Mouse (Mus musculus) heart, postnatal 14 days (tissue): Measurements from ENCODE around the gene Wscd2. TPM values are rescaled to one million over a fixed set of nuclear protein-coding genes. Genes with fewer than 3 reads are reported as not detected.

Experiments used
- DNase-seq, 2 experiments: peaks; one replicate each; pipeline ENCODE4 v3.0.0; 2021 to 2022
- intact Hi-C: fragments of 180-260 bp; cut with DNase I; formaldehyde crosslinking; loops from one replicate; pipeline ENCODE4 v1.15.1; 2025
- long read RNA-seq, 2 experiments: library from polyadenylated mRNA; stranded (forward); transcript quantifications; one replicate each; pipeline ENCODE4 v2.0.0; 2021
- total RNA-seq, 2 experiments: library from RNA; stranded (reverse); gene quantifications; 2 replicates each; pipeline ENCODE4 v1.2.3; 2021

Wscd2 gene
- under 1 TPM; 0.36 to 0.49 TPM for total RNA-seq
- long read RNA-seq, experiment 1 = 0 reads
- long read RNA-seq, experiment 2 = 0 reads

- intact Hi-C loops = no loop called here
These were observed at the start of gene Wscd2 for GRCm38 (mm10) chr5:113490033-113490432. Gene Wscd2, plus strand, starts transcription at chr5:113490333.

GRCm38 (mm10) chr5:113442180-113442579 lies 48.0 kb upstream of the Wscd2 start:
- intact Hi-C loops = no loop called here
- DNase-seq = no peak

More at GRCm38 (mm10) chr5:113490033-113490432, at the start of gene Wscd2:
- DNase-seq = no peak

DNA sequence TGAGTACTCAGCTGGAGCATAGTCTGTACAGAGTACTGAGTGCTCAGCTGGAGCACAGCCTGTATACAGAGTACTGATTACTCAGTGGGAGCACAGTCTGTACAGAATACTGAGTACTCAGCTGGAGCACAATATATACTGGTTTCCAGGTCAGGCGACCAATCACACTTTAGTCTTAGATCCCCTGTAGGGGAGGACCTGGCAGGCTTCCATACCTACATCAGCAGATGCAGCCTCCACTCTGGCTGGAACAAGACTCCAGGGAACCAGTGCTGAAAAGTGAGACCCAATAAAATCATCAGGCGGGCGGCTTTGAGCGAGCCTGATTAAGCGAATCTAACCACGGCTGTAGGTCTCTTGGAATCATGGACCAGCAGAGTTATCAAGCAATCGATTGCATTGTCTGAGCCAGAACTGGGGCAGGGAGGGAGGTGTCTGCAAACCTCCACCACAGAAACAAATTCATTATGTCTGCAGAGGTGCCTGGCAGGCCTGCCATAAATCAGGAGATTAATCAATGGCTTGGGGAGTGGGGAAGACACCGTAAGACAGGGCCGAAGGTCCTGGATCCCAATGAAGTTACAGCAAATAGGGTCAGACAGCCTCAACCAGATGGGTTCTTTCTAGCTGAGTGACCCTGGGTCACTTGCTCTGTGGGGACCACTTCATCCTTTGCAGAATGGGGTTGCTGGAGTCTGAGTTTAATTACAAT lies 42.0 kb upstream of the Wscd2 start:
- no peak for DNase-seq
- intact Hi-C loops = no loop called here

- intact Hi-C loops = no loop called here
- DNase-seq = no peak
These were observed 40.8 kb upstream of the Wscd2 start for GRCm38 (mm10) chr5:113449336-113449735.

DNA sequence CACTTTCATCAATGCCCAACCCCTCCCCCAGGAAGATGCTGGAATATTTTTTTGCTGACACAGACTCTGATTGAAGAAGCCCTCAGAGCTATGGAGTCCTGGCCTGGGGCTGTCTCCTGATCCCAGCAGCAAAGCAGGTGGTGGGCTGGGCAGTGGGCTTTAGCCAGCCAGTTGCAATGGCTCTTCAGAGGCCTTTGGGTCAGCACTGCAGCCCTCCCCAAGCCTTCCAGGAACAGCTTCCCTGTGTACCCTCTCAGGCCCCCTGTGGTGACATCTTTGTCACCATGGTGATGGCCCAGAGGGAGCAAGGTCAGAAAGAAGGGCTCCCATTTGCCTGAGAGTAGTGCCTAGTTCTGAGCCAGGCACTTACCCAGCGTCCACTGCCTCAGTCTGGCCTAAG lies 37.4 kb upstream of the Wscd2 start:
- intact Hi-C loops = no loop called here
- DNase-seq = no peak

GRCm38 (mm10) chr5:113453356-113453755 lies 36.8 kb upstream of the Wscd2 start:
- intact Hi-C loops = no loop called here
- no peak for DNase-seq

DNA sequence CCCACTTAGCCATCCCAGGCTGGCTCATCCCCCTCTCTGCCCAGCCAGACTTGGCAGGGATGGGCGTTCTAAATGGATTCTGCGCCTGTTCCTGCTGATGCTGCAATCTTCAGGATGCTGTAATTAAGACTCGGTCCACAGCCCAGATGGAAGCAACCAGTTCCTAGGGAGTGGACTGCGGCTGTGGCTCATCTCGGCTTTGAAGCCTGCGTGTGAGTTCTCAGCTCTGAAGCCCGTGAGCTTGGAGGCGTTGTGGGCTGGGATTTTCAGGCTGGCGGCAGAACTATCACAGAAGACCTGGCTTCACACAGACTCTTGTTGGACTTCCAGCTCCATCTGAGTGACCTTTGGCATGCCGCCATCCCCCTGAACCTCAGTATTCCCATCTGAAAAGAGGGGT lies 34.1 kb upstream of the Wscd2 start:
- intact Hi-C loops = no loop called here

GRCm38 (mm10) chr5:113456756-113457155 lies 33.4 kb upstream of the Wscd2 start:
- intact Hi-C loops = no loop called here
- no peak for DNase-seq

More for the DNA sequence above, 34.1 kb upstream of the Wscd2 start:
- DNase-seq = no peak

DNA sequence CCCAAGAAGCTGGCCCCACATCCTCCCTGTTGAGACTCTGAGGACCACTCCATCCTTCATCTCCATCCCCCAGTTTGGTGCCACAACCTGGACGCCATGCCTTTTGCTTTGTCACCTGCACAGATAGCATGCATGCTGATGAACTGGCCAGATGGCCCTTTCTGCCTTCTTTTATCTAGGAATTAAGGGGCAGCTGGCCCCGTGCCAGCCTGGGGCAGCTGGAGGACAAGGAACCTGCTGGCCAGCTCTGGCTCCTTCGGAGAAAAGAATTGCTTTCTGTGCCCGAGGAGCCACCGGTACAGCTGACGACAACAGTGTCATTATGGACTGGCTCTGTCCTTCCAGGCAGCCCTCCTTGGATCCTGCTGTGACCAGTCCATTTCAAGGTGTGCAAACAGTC lies 32.9 kb upstream of the Wscd2 start:
- no peak for DNase-seq
- intact Hi-C loops = no loop called here

GRCm38 (mm10) chr5:113459942-113460341 lies 30.2 kb upstream of the Wscd2 start:
- intact Hi-C loops = no loop called here
- no peak for DNase-seq

DNA sequence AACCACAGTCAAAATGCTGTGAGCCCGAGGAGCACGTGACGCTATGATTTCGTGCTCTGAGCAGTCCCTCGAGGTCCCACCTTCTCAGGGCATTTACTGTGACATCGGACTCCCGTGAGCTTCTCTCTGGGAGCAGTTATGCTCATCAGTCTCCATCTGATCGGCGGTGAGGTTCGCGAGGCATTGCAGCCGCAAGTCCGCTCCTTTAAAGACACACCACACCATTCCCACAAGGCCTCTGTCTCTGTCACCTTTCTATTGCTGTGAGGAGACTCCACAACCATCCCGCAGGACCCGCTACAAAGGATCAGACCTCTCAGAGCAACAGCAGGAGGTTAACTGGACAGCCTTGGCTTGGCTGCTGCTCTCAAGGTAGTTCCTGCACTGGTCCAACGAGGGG lies 28.6 kb upstream of the Wscd2 start:
- intact Hi-C loops = no loop called here
- no peak for DNase-seq

GRCm38 (mm10) chr5:113461998-113462625 lies 28.0 kb upstream of the Wscd2 start:
- DNase-seq = no peak
- intact Hi-C loops = no loop called here

DNA sequence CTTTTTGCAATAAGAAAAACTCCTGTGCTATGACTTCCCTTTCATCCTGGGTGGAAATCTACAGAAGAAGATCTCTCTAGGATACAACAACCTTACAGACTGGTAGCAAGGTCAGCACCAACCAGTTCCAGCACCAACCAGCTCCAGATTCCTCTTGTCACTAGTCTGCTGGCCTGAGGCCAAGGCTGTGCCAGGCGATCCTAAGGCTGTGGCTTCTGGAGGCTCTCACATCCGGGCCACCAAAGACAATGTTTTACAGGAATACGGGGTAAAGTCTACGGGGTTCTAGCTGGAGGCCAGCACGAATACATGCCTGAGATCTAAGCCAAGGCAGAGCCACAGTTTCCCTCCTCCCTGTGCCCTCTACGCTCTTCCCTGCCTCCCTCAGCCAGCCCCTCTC lies 25.4 kb upstream of the Wscd2 start:
- intact Hi-C loops = no loop called here
- no peak for DNase-seq

DNA sequence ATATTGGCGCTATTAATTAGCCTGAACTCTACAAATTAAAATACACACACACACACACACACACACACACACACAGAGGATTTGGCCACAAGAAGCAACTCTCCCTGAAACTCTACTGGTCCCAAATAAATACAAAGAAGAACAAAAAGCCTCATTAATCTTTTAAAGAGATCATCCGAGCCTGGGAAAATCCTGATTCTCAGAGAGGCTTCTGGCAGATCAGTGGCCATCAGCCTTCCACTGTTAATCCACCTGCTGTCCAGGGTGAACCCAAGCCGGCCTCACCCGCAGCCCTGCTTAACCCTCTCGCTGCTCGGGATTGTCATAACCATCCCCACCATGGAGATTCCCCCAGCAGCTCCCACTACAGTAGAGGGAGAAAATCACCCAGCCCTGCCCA lies 23.6 kb upstream of the Wscd2 start:
- DNase-seq = no peak
- intact Hi-C loops = no loop called here

DNA sequence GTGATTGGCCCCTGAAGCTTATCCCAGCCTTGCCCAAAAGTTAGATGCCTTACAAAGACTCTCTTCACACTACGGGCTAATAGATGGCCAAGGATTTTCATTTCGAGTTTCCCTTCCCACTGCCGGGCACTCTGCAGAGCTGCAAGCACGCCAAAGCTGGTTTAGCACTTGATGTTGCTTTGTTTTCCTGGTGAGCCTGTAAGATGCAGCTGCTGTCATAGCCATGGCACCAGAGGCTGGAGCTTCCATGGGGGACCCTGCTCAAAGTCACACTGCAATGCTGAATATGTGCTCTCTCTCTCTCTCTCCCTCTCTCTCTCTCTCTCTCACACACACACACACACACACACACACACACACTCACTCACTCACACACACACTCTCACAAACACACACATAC lies 23.1 kb upstream of the Wscd2 start:
- DNase-seq = no peak
- intact Hi-C loops = no loop called here

- intact Hi-C loops = no loop called here
- DNase-seq = no peak
These were observed 22.4 kb upstream of the Wscd2 start for GRCm38 (mm10) chr5:113467765-113468164.

- no peak for DNase-seq
- intact Hi-C loops = no loop called here
These were observed 21.5 kb upstream of the Wscd2 start for GRCm38 (mm10) chr5:113468625-113469024.

DNA sequence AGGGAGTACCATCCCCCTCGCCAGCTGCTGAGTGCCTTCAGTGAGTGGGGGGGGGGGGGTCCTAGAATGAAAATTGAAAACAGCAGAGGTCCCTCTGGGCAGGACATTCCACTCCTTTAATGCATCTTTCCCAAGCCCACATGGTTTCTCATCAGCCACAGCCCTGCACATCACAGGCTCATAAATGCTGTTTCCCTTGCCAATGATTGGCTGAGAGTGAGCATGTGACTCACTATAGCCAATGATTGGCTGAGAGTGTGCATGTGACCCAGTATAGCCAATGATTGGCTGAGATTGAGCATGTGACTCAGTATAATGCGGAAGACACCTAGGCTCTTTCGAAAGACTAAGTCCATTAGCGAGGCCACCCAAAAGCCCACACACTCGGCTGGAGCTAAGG lies 20.9 kb upstream of the Wscd2 start:
- DNase-seq = no peak
- intact Hi-C loops = no loop called here

- intact Hi-C loops = loop anchor here (2.0 to 10.0 kb wide), 3 partner anchors 105 to 345 kb away; no protein-coding TSS in a partner anchor
- DNase-seq = no peak
These were observed 20.3 kb upstream of the Wscd2 start for GRCm38 (mm10) chr5:113469826-113470225.

GRCm38 (mm10) chr5:113471417-113471816 lies 18.7 kb upstream of the Wscd2 start:
- peak; percentile 84 to 86 for DNase-seq
- intact Hi-C loops = loop anchor here (1.0 to 10.0 kb wide), 4 partner anchors 107 to 343 kb away; partner anchors contain the start of gene 1700069L16Rik

- intact Hi-C loops = loop anchor here (5.0 to 10.0 kb wide), 2 partner anchors 115 to 342 kb away; no protein-coding TSS in a partner anchor
- no peak for DNase-seq
These were observed 17.8 kb upstream of the Wscd2 start for GRCm38 (mm10) chr5:113472339-113472738.

DNA sequence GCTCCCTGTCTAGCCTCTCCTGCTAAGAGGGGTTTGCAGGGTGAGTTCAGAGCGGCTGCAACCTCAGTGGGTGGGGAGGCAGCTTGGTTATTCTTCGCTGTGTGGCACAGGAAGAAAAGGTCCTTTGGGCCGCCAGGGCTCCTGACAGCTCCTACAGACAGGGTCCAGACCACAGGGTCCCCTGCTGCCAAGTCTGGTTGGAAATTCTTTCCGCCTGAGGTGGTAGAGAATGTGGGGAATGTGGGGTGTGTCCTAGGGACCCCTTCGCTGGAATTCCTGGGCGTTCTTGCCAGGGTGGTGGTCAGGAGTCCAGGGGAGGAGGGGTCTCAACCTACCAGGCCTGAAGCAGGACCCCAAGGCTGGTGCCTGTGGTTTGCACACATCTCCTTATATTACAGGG lies 13.3 kb upstream of the Wscd2 start:
- intact Hi-C loops = loop anchor here (10.0 kb wide), 1 partner anchor 338 kb away; no protein-coding TSS in a partner anchor
- no peak for DNase-seq
